In the genomic region with DNA sequence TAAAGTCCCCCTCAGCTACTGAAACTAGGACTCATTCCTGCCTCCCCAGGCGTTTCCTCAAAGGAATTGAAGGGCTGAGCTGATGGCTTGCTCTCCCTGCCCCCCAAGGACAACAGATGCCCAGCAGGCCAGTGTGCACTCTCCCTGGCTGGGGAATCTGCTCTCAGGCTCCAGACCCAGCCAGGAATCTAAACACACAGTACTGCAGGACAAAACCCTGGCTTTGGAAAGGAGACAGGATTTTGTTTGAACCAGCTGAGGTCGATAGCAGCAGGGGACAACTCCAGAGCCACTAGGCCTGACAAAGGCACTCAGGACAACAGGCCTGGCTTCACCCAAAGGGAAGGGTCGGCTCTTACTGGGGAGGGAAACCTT, we compare ENCODE assay signal across 8 mouse cellular contexts. TPM values are rescaled to one million over a fixed set of nuclear protein-coding genes. Genes with fewer than 3 reads are reported as not detected.
DNase-seq lines count a peak whose midpoint lies in the region; ATAC-seq and TF ChIP-seq lines count a peak whose summit lies in the region.

No protein-coding gene starts in this region.

- H3K4me2 ChIP-seq in heart, postnatal 0 days (ENCODE audit: low read depth, low read length) = no peak overlapping the region
- 0 out of 2 replicates have a peak overlapping the region, but pooled peaks have one; percentile 3 for H3K4me2 ChIP-seq in neural tube, embryonic 13.5 days

- no peak for DNase-seq in testis, postnatal 14 days (ENCODE audit: low spot score)
- DNase-seq in cerebellum, postnatal 25 days = peak; percentile 72 to 73
- DNase-seq in heart, postnatal 0 days (ENCODE audit: low spot score) = peak; percentile 59
- DNase-seq in kidney, postnatal 4 days = peak; percentile 63 to 77
- no peak for DNase-seq in left cerebral cortex, adult 9 months (ENCODE audit: low spot score in 2 of 2)

- WGBS in heart, postnatal 0 days = 14% methylated on average over 3 of the region's 3 CpGs
- WGBS in neural tube, embryonic 13.5 days = 0% methylated on average over 3 of the region's 3 CpGs

- no peaks in the 10 kb centered on the region for H3K27me3 ChIP-seq in testis, adult 2 months (ENCODE audit: control insufficient read depth, insufficient read depth, low read length)
- H3K27me3 ChIP-seq in heart, postnatal 0 days (ENCODE audit: control insufficient read depth, insufficient read depth, low read length) = no peaks in the 10 kb centered on the region
- H3K27me3 ChIP-seq in neural tube, embryonic 13.5 days = no peaks in the 10 kb centered on the region

- peak overlapping the region; percentile 41; the same call in 1 of the 2 replicates for H3K9ac ChIP-seq in heart, postnatal 0 days (replicated peaks; ENCODE audit: low read depth, low read length)
- peak overlapping the region; percentile 77 for H3K9ac ChIP-seq in neural tube, embryonic 13.5 days

- no peaks in the 10 kb centered on the region for H3K36me3 ChIP-seq in testis, adult 2 months (ENCODE audit: control insufficient read depth, insufficient read depth, low read length)
- H3K36me3 ChIP-seq in heart, postnatal 0 days (replicated peaks; ENCODE audit: control insufficient read depth, insufficient read depth, low read length) = no peaks in the 10 kb centered on the region
- no peaks in the 10 kb centered on the region for H3K36me3 ChIP-seq in neural tube, embryonic 13.5 days

- no peaks in the 10 kb centered on the region for H3K9me3 ChIP-seq in heart, postnatal 0 days (replicated peaks; ENCODE audit: control insufficient read depth, low read length)
- H3K9me3 ChIP-seq in neural tube, embryonic 13.5 days = no peaks in the 10 kb centered on the region

- TF ChIP-seq POLR2A in testis, adult 2 months (IDR thresholded peaks at IDR 0.05; ENCODE audit: control insufficient read depth, low read depth, low read length) = no peak

- TF ChIP-seq CTCF in testis, adult 2 months (IDR thresholded peaks at IDR 0.05; ENCODE audit: control insufficient read depth, insufficient read depth, insufficient replicate concordance, low read depth, low read length) = no peak
- 0 out of 2 replicates have a peak, but pooled peaks have one; percentile 3 for TF ChIP-seq CTCF in heart, postnatal 0 days (IDR thresholded peaks at IDR 0.05; ENCODE audit: low read depth)

- TF ChIP-seq EP300 in heart, postnatal 0 days (IDR thresholded peaks at IDR 0.05; ENCODE audit: low read depth) = no peak

- ATAC-seq in heart, postnatal 0 days (ENCODE audit: insufficient read depth, low read depth) = peak; percentile 13; the same call in 1 of the 2 replicates
- no peak for ATAC-seq in neural tube, embryonic 13.5 days (ENCODE audit: low read depth)
- ATAC-seq in activated CD4-positive, CD25-positive, alpha-beta regulatory T cell, adult 4 months = no peak

- H3K4me3 ChIP-seq in testis, adult 2 months (ENCODE audit: control insufficient read depth, low read depth, low read length) = no peak overlapping the region
- H3K4me3 ChIP-seq in heart, postnatal 0 days (ENCODE audit: low read depth, low read length) = no peak overlapping the region
- H3K4me3 ChIP-seq in neural tube, embryonic 13.5 days = no peak overlapping the region

- H3K4me1 ChIP-seq in testis, adult 2 months (ENCODE audit: control insufficient read depth, insufficient read depth, low read length) = peaks cover 25% of the 10 kb centered on the region
- peaks cover 75% of the 10 kb centered on the region for H3K4me1 ChIP-seq in heart, postnatal 0 days (ENCODE audit: control insufficient read depth, insufficient read depth)
- peaks cover 85% of the 10 kb centered on the region for H3K4me1 ChIP-seq in neural tube, embryonic 13.5 days (replicated peaks)

- peak overlapping the region; percentile 89 for H3K27ac ChIP-seq in testis, adult 2 months (ENCODE audit: control insufficient read depth, insufficient read depth, low read depth, low read length)
- H3K27ac ChIP-seq in heart, postnatal 0 days (ENCODE audit: low read depth) = peak overlapping the region; percentile 100
- H3K27ac ChIP-seq in neural tube, embryonic 13.5 days (replicated peaks) = peak overlapping the region; percentile 100

RNA-seq across cellular contexts. Expression of a gene that starts 12.3 kb away (rescaled TPM):
- polyA plus RNA-seq in testis, adult 2 months (2012; rRNA removed) = 3.0 and 4.2 TPM in 2 replicates
- 19.2 and 48.1 TPM in 2 replicates for total RNA-seq in heart, postnatal 0 days (2014; rRNA removed; ENCODE audit: low replicate concordance)
- polyA plus RNA-seq in heart, postnatal 0 days (2015; fragmentation: Nextera tagmentation; extraction: Ambion mirVana) = 35.3 and 35.4 TPM in 2 replicates
- polyA plus RNA-seq in neural tube, embryonic 13.5 days (2015; fragmentation: Nextera tagmentation; extraction: Ambion mirVana) = 69.0 and 73.2 TPM in 2 replicates
- polyA plus RNA-seq in activated CD4-positive, CD25-positive, alpha-beta regulatory T cell, adult 4 months (2017; shearing (Covaris generic)) = 10 to 100 TPM; 41.1 to 48.5 TPM

Comparison
In these comparisons a context has a peak if more than half of its experiments do, and no peak if none do; other contexts are left out.
1. DNase-seq: peak in cerebellum, postnatal 25 days (2 of 2), heart, postnatal 0 days (single experiment) and kidney, postnatal 4 days (2 of 2); none in testis, postnatal 14 days (single experiment) and left cerebral cortex, adult 9 months (0 of 2).
2. Peak in every context shown above with its lines, with median percentiles within 50 percentile points of each other: H3K27ac ChIP-seq.